Mouse (Mus musculus): ENCODE measurements around the gene Lzts2.

Lzts2 gene

GRCm38 (mm10) chr19:45014335-45014971, at the start of gene Lzts2:
Gene Lzts2 (plus strand): TSS chr19:45014414.
- DNase-seq (ENCODE audit: low read depth, low spot score): peak; percentile 68

- DNase-seq (ENCODE audit: low read depth, low spot score): no peak
Measured at GRCm38 (mm10) chr19:44965978-44966377, 48.2 kb upstream of the Lzts2 start.

GRCm38 (mm10) chr19:44968329-44968728, 45.9 kb upstream of the Lzts2 start:
- no peak for DNase-seq (ENCODE audit: low read depth, low spot score)

- DNase-seq (ENCODE audit: low read depth, low spot score): no peak
Measured at GRCm38 (mm10) chr19:44976636-44977035, 37.6 kb upstream of the Lzts2 start.

GRCm38 (mm10) chr19:44977148-44977547, 37.1 kb upstream of the Lzts2 start:
- DNase-seq (ENCODE audit: low read depth, low spot score): no peak

- no peak for DNase-seq (ENCODE audit: low read depth, low spot score)
Measured at GRCm38 (mm10) chr19:44980787-44981186, 33.4 kb upstream of the Lzts2 start.

GRCm38 (mm10) chr19:44982477-44983115, 31.6 kb upstream of the Lzts2 start:
- no peak for DNase-seq (ENCODE audit: low read depth, low spot score)

- no peak for DNase-seq (ENCODE audit: low read depth, low spot score)
Measured at GRCm38 (mm10) chr19:44983366-44983765, 30.8 kb upstream of the Lzts2 start.

GRCm38 (mm10) chr19:44984420-44984819, 29.8 kb upstream of the Lzts2 start:
- no peak for DNase-seq (ENCODE audit: low read depth, low spot score)

- no peak for DNase-seq (ENCODE audit: low read depth, low spot score)
Measured at GRCm38 (mm10) chr19:44985159-44985988, 28.8 kb upstream of the Lzts2 start.

GRCm38 (mm10) chr19:44987004-44987403, 27.2 kb upstream of the Lzts2 start:
- no peak for DNase-seq (ENCODE audit: low read depth, low spot score)

GRCm38 (mm10) chr19:44987851-44988250, 26.4 kb upstream of the Lzts2 start:
- no peak for DNase-seq (ENCODE audit: low read depth, low spot score)

GRCm38 (mm10) chr19:44988321-44988720, 25.9 kb upstream of the Lzts2 start:
- no peak for DNase-seq (ENCODE audit: low read depth, low spot score)

- DNase-seq (ENCODE audit: low read depth, low spot score): peak; percentile 42
Measured at GRCm38 (mm10) chr19:44988831-44989566, 25.2 kb upstream of the Lzts2 start, which contains the start of gene Sema4g. Gene Sema4g (plus strand): TSS chr19:44989101.

- DNase-seq (ENCODE audit: low read depth, low spot score): no peak
Measured at GRCm38 (mm10) chr19:44989567-44990495, 24.4 kb upstream of the Lzts2 start.

GRCm38 (mm10) chr19:44991031-44991430, 23.2 kb upstream of the Lzts2 start:
- DNase-seq (ENCODE audit: low read depth, low spot score): no peak

- DNase-seq (ENCODE audit: low read depth, low spot score): no peak
Measured at GRCm38 (mm10) chr19:44992246-44992645, 22.0 kb upstream of the Lzts2 start.

- DNase-seq (ENCODE audit: low read depth, low spot score): no peak
Measured at GRCm38 (mm10) chr19:44992712-44993111, 21.5 kb upstream of the Lzts2 start.

GRCm38 (mm10) chr19:44997786-44998185, 16.4 kb upstream of the Lzts2 start:
- no peak for DNase-seq (ENCODE audit: low read depth, low spot score)

- DNase-seq (ENCODE audit: low read depth, low spot score): peak; percentile 43
Measured at GRCm38 (mm10) chr19:44999647-45000046, 14.6 kb upstream of the Lzts2 start.

- DNase-seq (ENCODE audit: low read depth, low spot score): no peak
Measured at GRCm38 (mm10) chr19:45002301-45002700, 11.9 kb upstream of the Lzts2 start.

Data from A20 (cell line).